Mouse (Mus musculus): Measurements from ENCODE around the gene Rbfox3. TPM values are rescaled to one million over a fixed set of nuclear protein-coding genes. Genes with fewer than 3 reads are reported as not detected.
A peak's percentile ranks its signal among the peaks of the same experiment; 100 is the strongest.

Gene Rbfox3
- polyA plus RNA-seq, 1 experiment from 2014 or later = 0.82 TPM

DNA sequence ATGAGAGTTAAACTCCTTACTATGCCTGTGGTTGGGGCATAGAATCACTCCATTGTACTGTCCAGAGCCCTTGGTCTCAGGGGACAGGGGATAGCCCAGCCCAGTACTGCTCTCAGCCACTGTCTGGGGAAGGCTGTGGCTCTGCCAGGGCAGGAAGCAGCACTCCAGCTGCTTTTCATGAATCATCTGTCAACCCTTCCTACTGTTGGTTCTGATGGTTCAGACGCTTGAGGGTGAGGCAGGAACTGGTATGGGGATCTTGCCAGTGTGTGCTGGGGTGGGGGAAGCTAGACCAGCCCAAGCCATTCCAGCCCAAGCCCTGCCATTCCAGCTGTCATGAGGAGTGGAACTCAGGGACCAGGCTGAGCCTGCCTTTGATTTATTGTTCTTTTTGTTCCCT lies 243.5 kb downstream of the Rbfox3 start:
- 45% methylated on average over 1 of the region's 1 CpGs for WGBS
- no peaks in the 10 kb centered on the region for H3K27me3 ChIP-seq (ENCODE audit: insufficient read depth, low read length)
- no peak for TF ChIP-seq CTCF (IDR thresholded peaks at IDR 0.05; ENCODE audit: low read depth)
- H3K9me3 ChIP-seq (replicated peaks; ENCODE audit: low read length) = no peaks in the 10 kb centered on the region
- no peaks in the 10 kb centered on the region for H3K4me1 ChIP-seq (replicated peaks; ENCODE audit: insufficient read depth, low read length)
- no peak overlapping the region for H3K4me3 ChIP-seq (replicated peaks; ENCODE audit: low read depth, low read length)
- H3K9ac ChIP-seq (ENCODE audit: low read depth, low read length) = no peak overlapping the region
- H3K4me2 ChIP-seq (ENCODE audit: low read length) = no peak overlapping the region
- DNase-seq (ENCODE audit: low spot score) = peak; percentile 19
- ATAC-seq (replicated peaks; ENCODE audit: low FRiP score, low read depth) = no peak
- no peak overlapping the region for H3K27ac ChIP-seq
- H3K36me3 ChIP-seq (ENCODE audit: insufficient read depth, low read length) = no peaks in the 10 kb centered on the region

DNA sequence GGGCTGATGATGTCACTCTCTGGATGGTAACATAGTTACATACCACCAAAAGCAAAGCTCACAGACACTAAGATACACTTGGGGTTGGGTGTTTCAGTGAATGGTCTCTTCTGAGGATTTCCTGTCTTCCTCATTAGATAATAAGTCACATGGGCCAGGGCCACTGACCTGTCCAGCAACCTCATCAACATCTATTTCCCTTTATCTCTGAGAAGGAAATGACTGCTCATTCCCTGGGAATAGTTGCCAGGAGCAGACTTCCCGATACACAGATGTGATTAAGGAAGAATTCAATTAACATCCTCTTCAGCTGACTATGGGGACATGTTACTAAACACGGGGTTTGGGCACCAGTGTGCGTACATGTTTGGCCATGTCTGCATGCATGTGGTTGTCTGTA lies 245.2 kb downstream of the Rbfox3 start:
- 68% methylated on average over 3 of the region's 3 CpGs for WGBS
- no peak overlapping the region for H3K4me3 ChIP-seq (replicated peaks; ENCODE audit: low read depth, low read length)

DNA sequence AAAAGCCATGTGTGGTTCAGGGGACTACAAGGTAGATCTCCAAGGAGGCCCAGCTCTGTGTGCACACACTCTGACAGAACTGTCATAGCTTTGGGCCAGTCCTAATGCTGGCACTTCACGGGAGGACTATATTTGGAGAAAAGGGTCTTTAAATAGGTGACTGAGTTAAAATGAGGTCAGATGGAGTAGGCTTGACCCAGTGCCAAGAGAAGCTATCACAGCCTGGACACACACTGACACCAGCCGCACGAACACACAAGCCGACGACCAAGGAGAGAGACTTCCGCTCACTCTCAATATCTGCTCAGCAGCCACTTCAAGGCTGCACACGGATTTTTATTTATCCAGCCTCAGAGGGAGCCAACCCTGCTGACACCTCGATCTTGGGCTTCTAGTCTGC lies 248.1 kb downstream of the Rbfox3 start:
- DNase-seq (ENCODE audit: low spot score) (no peak), ATAC-seq (replicated peaks; ENCODE audit: low FRiP score, low read depth) (no peak)
- Histone ChIP-seq H3K27me3 (ENCODE audit: insufficient read depth, low read length) (no peaks in the 10 kb centered on the region), H3K9me3 (replicated peaks; ENCODE audit: low read length) (no peaks in the 10 kb centered on the region), H3K4me3 (replicated peaks; ENCODE audit: low read depth, low read length) (no peak overlapping the region), H3K4me1 (replicated peaks; ENCODE audit: insufficient read depth, low read length) (no peaks in the 10 kb centered on the region), H3K9ac (ENCODE audit: low read depth, low read length) (no peak overlapping the region), H3K4me2 (ENCODE audit: low read length) (no peak overlapping the region), H3K27ac (no peak overlapping the region), H3K36me3 (ENCODE audit: insufficient read depth, low read length) (no peaks in the 10 kb centered on the region)
- TF ChIP-seq CTCF (IDR thresholded peaks at IDR 0.05; ENCODE audit: low read depth) = no peak
- WGBS = 64% methylated on average over 8 of the region's 8 CpGs

More for the DNA sequence above, 245.2 kb downstream of the Rbfox3 start:
- DNase-seq (ENCODE audit: low spot score) (peak; percentile 1), ATAC-seq (replicated peaks; ENCODE audit: low FRiP score, low read depth) (no peak)
- no peaks in the 10 kb centered on the region for H3K4me1 ChIP-seq (replicated peaks; ENCODE audit: insufficient read depth, low read length)
- H3K9ac ChIP-seq (ENCODE audit: low read depth, low read length) = no peak overlapping the region
- H3K36me3 ChIP-seq (ENCODE audit: insufficient read depth, low read length) = no peaks in the 10 kb centered on the region
- H3K9me3 ChIP-seq (replicated peaks; ENCODE audit: low read length) = no peaks in the 10 kb centered on the region
- no peak for TF ChIP-seq CTCF (IDR thresholded peaks at IDR 0.05; ENCODE audit: low read depth)
- H3K27ac ChIP-seq = no peak overlapping the region
- no peaks in the 10 kb centered on the region for H3K27me3 ChIP-seq (ENCODE audit: insufficient read depth, low read length)
- H3K4me2 ChIP-seq (ENCODE audit: low read length) = no peak overlapping the region

DNA sequence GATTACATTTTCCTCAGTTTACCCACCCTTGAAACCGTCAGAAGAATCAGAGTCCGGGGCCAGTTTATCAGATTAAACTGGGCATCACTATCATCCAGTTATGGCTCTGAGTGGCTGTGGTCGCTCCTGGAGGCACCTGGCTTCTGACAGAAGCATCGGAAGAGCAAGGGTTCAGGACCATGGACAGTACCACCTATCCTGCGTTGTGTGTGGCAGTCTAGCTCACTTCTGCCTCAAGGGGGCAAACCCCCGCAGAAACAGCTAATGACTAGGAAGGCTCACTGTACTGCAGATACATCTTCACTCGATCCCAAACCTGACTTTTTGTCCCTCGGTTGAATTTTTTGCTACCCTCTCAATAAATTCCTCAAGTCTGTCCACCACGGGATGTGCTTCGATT lies 252.1 kb downstream of the Rbfox3 start:
- no peak overlapping the region for H3K4me3 ChIP-seq (replicated peaks; ENCODE audit: low read depth, low read length)
- WGBS = 13% methylated on average over 10 of the region's 10 CpGs
- ATAC-seq (replicated peaks; ENCODE audit: low FRiP score, low read depth) = no peak
- H3K36me3 ChIP-seq (ENCODE audit: insufficient read depth, low read length) = no peaks in the 10 kb centered on the region
- H3K4me2 ChIP-seq (ENCODE audit: low read length) = no peak overlapping the region
- peak; percentile 78 for TF ChIP-seq CTCF (IDR thresholded peaks at IDR 0.05; ENCODE audit: low read depth)
- H3K4me1 ChIP-seq (replicated peaks; ENCODE audit: insufficient read depth, low read length) = no peaks in the 10 kb centered on the region
- DNase-seq (ENCODE audit: low spot score) = peak; percentile 90
- H3K27ac ChIP-seq = no peak overlapping the region
- no peak overlapping the region for H3K9ac ChIP-seq (ENCODE audit: low read depth, low read length)
- H3K27me3 ChIP-seq (ENCODE audit: insufficient read depth, low read length) = no peaks in the 10 kb centered on the region
- H3K9me3 ChIP-seq (replicated peaks; ENCODE audit: low read length) = no peaks in the 10 kb centered on the region

DNA sequence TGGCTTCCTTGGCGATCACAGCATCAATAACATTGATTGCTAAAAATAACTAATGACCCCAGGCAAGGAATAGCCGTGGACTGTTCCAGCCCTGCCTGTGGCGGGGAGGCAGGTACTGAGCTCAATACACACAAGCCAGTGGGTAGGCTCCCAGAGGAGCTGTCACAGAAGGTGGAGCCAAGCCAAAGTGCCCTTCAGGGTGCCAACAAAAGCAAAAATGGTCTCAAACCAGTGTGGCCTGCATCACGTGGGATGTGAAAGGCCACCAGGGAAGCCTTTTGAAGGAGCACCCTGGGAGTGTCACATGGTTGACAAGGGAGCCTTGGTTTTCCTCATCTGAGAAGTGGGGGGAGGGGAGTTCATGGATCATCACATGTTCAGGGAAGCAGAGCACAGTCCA lies 255.6 kb downstream of the Rbfox3 start:
- Histone ChIP-seq H3K27ac (no peak overlapping the region), H3K9me3 (replicated peaks; ENCODE audit: low read length) (no peaks in the 10 kb centered on the region), H3K36me3 (ENCODE audit: insufficient read depth, low read length) (no peaks in the 10 kb centered on the region), H3K27me3 (ENCODE audit: insufficient read depth, low read length) (no peaks in the 10 kb centered on the region), H3K4me3 (replicated peaks; ENCODE audit: low read depth, low read length) (no peak overlapping the region), H3K4me2 (ENCODE audit: low read length) (no peak overlapping the region), H3K4me1 (replicated peaks; ENCODE audit: insufficient read depth, low read length) (no peaks in the 10 kb centered on the region), H3K9ac (ENCODE audit: low read depth, low read length) (no peak overlapping the region)
- TF ChIP-seq CTCF (IDR thresholded peaks at IDR 0.05; ENCODE audit: low read depth) = no peak
- 57% methylated on average over 4 of the region's 4 CpGs for WGBS
- ATAC-seq (replicated peaks; ENCODE audit: low FRiP score, low read depth) (no peak), DNase-seq (ENCODE audit: low spot score) (no peak)

DNA sequence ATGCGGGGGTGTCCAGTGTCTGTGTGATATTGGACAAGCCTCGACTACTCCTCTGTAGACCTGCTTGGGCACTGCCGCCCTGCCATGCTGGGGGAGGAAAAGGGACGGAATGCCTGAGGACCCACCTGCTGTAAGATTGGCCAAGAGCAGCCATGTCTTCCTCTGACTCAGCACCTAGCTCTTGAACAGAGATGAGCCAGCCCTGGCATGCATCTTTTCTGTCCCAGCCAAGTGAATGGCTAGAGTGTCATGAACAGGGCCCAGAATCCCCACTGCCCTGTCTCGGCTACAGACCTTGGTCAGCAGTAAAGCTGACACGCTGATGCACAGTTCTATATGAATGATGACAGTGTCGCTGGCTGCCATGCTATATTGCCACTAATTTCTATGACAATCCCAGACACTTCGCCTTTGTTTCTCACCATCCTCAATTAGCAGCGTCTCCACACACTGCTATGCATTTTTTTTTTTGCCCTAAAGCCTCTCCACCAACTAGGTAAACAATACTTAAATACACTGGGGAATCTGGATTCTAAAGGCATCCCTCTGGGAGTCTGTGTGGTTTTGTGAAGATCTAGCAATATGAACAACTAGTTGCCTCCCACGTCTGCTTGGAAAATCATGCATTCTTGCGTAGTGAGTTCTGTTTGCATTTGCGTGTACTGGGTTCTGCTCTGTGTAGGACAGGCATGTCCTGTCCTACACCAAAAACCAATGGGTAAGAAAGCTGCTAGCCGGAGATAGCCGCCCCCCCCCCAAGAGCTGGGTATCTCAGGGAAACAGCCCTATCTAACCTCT lies 257.7 kb downstream of the Rbfox3 start:
- WGBS = 86% methylated on average over 14 of the region's 14 CpGs
- DNase-seq (ENCODE audit: low spot score) (no peak), ATAC-seq (replicated peaks; ENCODE audit: low FRiP score, low read depth) (no peak)
- H3K4me3 ChIP-seq (replicated peaks; ENCODE audit: low read depth, low read length) = no peak overlapping the region
- no peaks in the 10 kb centered on the region for H3K4me1 ChIP-seq (replicated peaks; ENCODE audit: insufficient read depth, low read length)
- no peak overlapping the region for H3K4me2 ChIP-seq (ENCODE audit: low read length)
- H3K9me3 ChIP-seq (replicated peaks; ENCODE audit: low read length) = no peaks in the 10 kb centered on the region
- no peak overlapping the region for H3K27ac ChIP-seq
- no peak for TF ChIP-seq CTCF (IDR thresholded peaks at IDR 0.05; ENCODE audit: low read depth)
- no peaks in the 10 kb centered on the region for H3K36me3 ChIP-seq (ENCODE audit: insufficient read depth, low read length)
- H3K27me3 ChIP-seq (ENCODE audit: insufficient read depth, low read length) = no peaks in the 10 kb centered on the region
- no peak overlapping the region for H3K9ac ChIP-seq (ENCODE audit: low read depth, low read length)

Data from kidney, postnatal 0 days (tissue).